ENCODE assay signal across 9 mouse cellular contexts in genomic region chr9:110249823-110250543, GRCm38 (mm10). TPM values are rescaled to one million over a fixed set of nuclear protein-coding genes. Genes with fewer than 3 reads are reported as not detected.
A peak's percentile ranks its signal among the peaks of the same experiment; 100 is the strongest.
DNase-seq lines count a peak whose midpoint lies in the region; ATAC-seq and TF ChIP-seq lines count a peak whose summit lies in the region.
"Had no signal": no experiment of that assay in that cellular context is flagged by ENCODE, and none has a peak within 500 bp of the region (broad histone marks: within the 10 kb centered on the region; RNA-seq: fewer than 3 reads in every experiment).

No protein-coding gene starts in this region.

- no peaks in the 10 kb centered on the region for H3K27me3 ChIP-seq in forebrain, embryonic 15.5 days

- H3K36me3 ChIP-seq in ES-E14 (ENCODE audit: control insufficient read depth, insufficient read depth, low read length, poor library complexity, severe bottlenecking): no peaks in the 10 kb centered on the region
- H3K36me3 ChIP-seq in forebrain, embryonic 15.5 days: 0 out of 2 replicates have a peak, but pooled peaks cover 2% of the 10 kb centered on the region

- peak overlapping the region; percentile 18; the same call in 1 of the 2 replicates for H3K9ac ChIP-seq in ES-E14 (ENCODE audit: insufficient read depth, low read depth, low read length, poor library complexity, severe bottlenecking)
- H3K9ac ChIP-seq in forebrain, embryonic 15.5 days (replicated peaks): peak overlapping the region; percentile 20

- no peak for TF ChIP-seq CTCF in olfactory bulb, adult 2 months (IDR thresholded peaks at IDR 0.05; ENCODE audit: insufficient read depth, low read depth, low read length)

- peak overlapping the region in 1 of 2 experiments; percentile 22; a peak in 2 of 4 replicates for H3K4me3 ChIP-seq in ES-E14 (ENCODE audit: insufficient read depth in 1 of 2, low read depth in 1 of 2, low read length in 2 of 2, poor library complexity in 1 of 2, severe bottlenecking in 1 of 2)
- no peak overlapping the region; the same call in 1 of the 2 replicates for H3K4me3 ChIP-seq in forebrain, embryonic 15.5 days
- H3K4me3 ChIP-seq in olfactory bulb, adult 2 months (ENCODE audit: insufficient read depth, low read depth, low read length): peak overlapping the region; percentile 2
- H3K4me3 ChIP-seq: megakaryocyte, embryonic 14.5 days had no signal

- H3K4me1 ChIP-seq in ES-E14 (ENCODE audit: control insufficient read depth in 2 of 2, insufficient read depth in 2 of 2, low read length in 2 of 2, poor library complexity in 1 of 2): peaks cover 4 to 27% of the 10 kb centered on the region in 2 experiments
- peaks cover 47% of the 10 kb centered on the region for H3K4me1 ChIP-seq in forebrain, embryonic 15.5 days
- peaks cover 34% of the 10 kb centered on the region for H3K4me1 ChIP-seq in olfactory bulb, adult 2 months (ENCODE audit: control insufficient read depth, insufficient read depth, low read length)

- WGBS in forebrain, embryonic 15.5 days: 1% methylated on average over 11 of the region's 11 CpGs
- WGBS in olfactory bulb, adult 2 months: 12% methylated on average over 11 of the region's 11 CpGs

- in situ Hi-C loops in ES-E14 (cut with MboI; ENCODE audit: low sequenced_read_pairs in 2 of 2, unreplicated experiment in 2 of 2): no loop called here

- peak; percentile 23 to 69 for DNase-seq in adrenal gland, adult (ENCODE audit: inconsistent age in 2 of 2, low spot score in 1 of 2)
- DNase-seq in adrenal gland, adult 18-20 months (ENCODE audit: low spot score in 2 of 2): no peak
- peak; percentile 85 for DNase-seq in ES-E14 (ENCODE audit: low read depth, low spot score)
- DNase-seq in left cerebral cortex, postnatal 10 days (ENCODE audit: extremely low spot score in 1 of 2, low spot score in 2 of 2): peak; percentile 65 to 72
- DNase-seq in urinary bladder, postnatal 14 days (ENCODE audit: low spot score): no peak

- H3K9me3 ChIP-seq in ES-E14 (ENCODE audit: control insufficient read depth, insufficient read depth, low read depth, low read length): no peaks in the 10 kb centered on the region
- H3K9me3 ChIP-seq in forebrain, embryonic 15.5 days: no peaks in the 10 kb centered on the region
- H3K9me3 ChIP-seq: megakaryocyte, embryonic 14.5 days had no signal

- peak; percentile 77 for ATAC-seq in forebrain, embryonic 15.5 days (replicated peaks)
- ATAC-seq in cerebellum, adult (ENCODE audit: insufficient number of reproducible peaks, low FRiP score, low TSS enrichment): no peak

- H3K4me2 ChIP-seq in forebrain, embryonic 15.5 days (replicated peaks): peak overlapping the region; percentile 36

- TF ChIP-seq POLR2A in olfactory bulb, adult 2 months (IDR thresholded peaks at IDR 0.05; ENCODE audit: insufficient read depth, low read depth, low read length): 0 out of 2 replicates have a peak, but pooled peaks have one; percentile 1

- peak overlapping the region; percentile 80 for H3K27ac ChIP-seq in ES-E14 (ENCODE audit: insufficient read depth, low read depth, low read length, poor library complexity, severe bottlenecking)
- H3K27ac ChIP-seq in forebrain, embryonic 15.5 days (replicated peaks): peak overlapping the region; percentile 89
- H3K27ac ChIP-seq in olfactory bulb, adult 2 months (ENCODE audit: insufficient read depth, low read depth, low read length): peak overlapping the region; percentile 71

- intact Hi-C loops in left cerebral cortex, postnatal 10 days (cut with DNase I): loop anchor here (5.0 kb wide), 1 partner anchor 42 kb away; no protein-coding TSS in a partner anchor

TF ChIP-seq in ES-E14, 5 proteins besides CTCF, POLR2A, EP300 and RAD21:
- no peak for TF ChIP-seq HCFC1 (IDR thresholded peaks at IDR 0.05; ENCODE audit: borderline replicate concordance, insufficient read depth, low read length)
- TF ChIP-seq MAFK (IDR thresholded peaks at IDR 0.05; ENCODE audit: insufficient read depth, low read depth, low read length): no peak
- no peak for TF ChIP-seq ZC3H11A (IDR thresholded peaks at IDR 0.05; ENCODE audit: borderline replicate concordance, low read depth, low read length)
- TF ChIP-seq CHD2 (IDR thresholded peaks at IDR 0.05; ENCODE audit: low read depth, low read length): no peak
- no peak for TF ChIP-seq ZNF384 (IDR thresholded peaks at IDR 0.05; ENCODE audit: low read depth, low read length)

RNA-seq across cellular contexts. Expression of gene Cspg5, which starts 6.4 kb away (rescaled TPM):
- total RNA-seq in adrenal gland, adult 18-20 months (2021): 10 to 100 TPM; 13.3 to 22.4 TPM
- total RNA-seq in ES-E14 (2012; rRNA removed): 3.3 and 8.4 TPM in 2 replicates
- 84.5 and 90.8 TPM in 2 replicates for polyA plus RNA-seq in forebrain, embryonic 15.5 days (2015; fragmentation: Nextera tagmentation; extraction: Ambion mirVana)
- total RNA-seq in left cerebral cortex, postnatal 10 days (2021): 100 to 1,000 TPM; 529 to 558 TPM
- 129 TPM in 1 of 2 replicates, not detected in the other for polyA plus RNA-seq in olfactory bulb, adult 2 months (2012; ENCODE audit: insufficient read depth, insufficient read length, low replicate concordance, missing spikeins)

RNA-seq across cellular contexts. Expression of gene Elp6, which starts 55.0 kb away (rescaled TPM):
- total RNA-seq in adrenal gland, adult 18-20 months (2021): 1 to 10 TPM; 6.1 to 7.7 TPM
- total RNA-seq in ES-E14 (2012; rRNA removed): 24.5 and 28.3 TPM in 2 replicates
- 34.9 and 36.4 TPM in 2 replicates for polyA plus RNA-seq in forebrain, embryonic 15.5 days (2015; fragmentation: Nextera tagmentation; extraction: Ambion mirVana)
- total RNA-seq in left cerebral cortex, postnatal 10 days (2021): 10 to 100 TPM; 13.0 to 13.6 TPM
- polyA plus RNA-seq in olfactory bulb, adult 2 months (2012; ENCODE audit: insufficient read depth, insufficient read length, low replicate concordance, missing spikeins): not detected in 2 replicates

Comparison
In these comparisons a context has a peak if more than half of its experiments do, and no peak if none do; other contexts are left out.
1. DNase-seq: peak in adrenal gland, adult (2 of 2), ES-E14 (single experiment) and left cerebral cortex, postnatal 10 days (2 of 2); none in adrenal gland, adult 18-20 months (0 of 2) and urinary bladder, postnatal 14 days (single experiment).
2. RNA of gene Cspg5, which starts 6.4 kb away (total RNA-seq): 529 to 558 TPM in left cerebral cortex, postnatal 10 days; 13.3 to 22.4 TPM in adrenal gland, adult 18-20 months and 3.3 to 8.4 TPM in ES-E14; every median in the first group is over 10 times any median in the second.
3. Peak in every context shown above with its lines, with median percentiles within 50 percentile points of each other: H3K27ac ChIP-seq.